Mouse (Mus musculus) limb, embryonic 15.5 days (tissue): ENCODE results near the gene Cdk12. TPM values are rescaled to one million over a fixed set of nuclear protein-coding genes. Genes with fewer than 3 reads are reported as not detected.
A peak's percentile ranks its signal among the peaks of the same experiment; 100 is the strongest.
"Not testable (repeated sequence)": the region's sequence is repeated elsewhere in the genome, so short reads cannot be mapped to it uniquely, and the experiment has no call there.

Source experiments
- ATAC-seq: fragments of 200-750 bp; cut with Nextera tagmentation; 2 replicates; pipeline ENCODE4 v1.8.0; 2017; ENCODE audit warnings: low read depth, moderate TSS enrichment; ENCODE audit not compliant: insufficient number of reproducible peaks, low FRiP score, low TSS enrichment
- H3K27ac ChIP-seq: fragments of 300-500 bp; sonication (generic); 2 replicates; pipeline ENCODE4 v1.5.1; 2015; ENCODE audit warnings: moderate library complexity, mild to moderate bottlenecking, inconsistent platforms
- H3K27me3 ChIP-seq: fragments of 300-500 bp; sonication (generic); 2 replicates; pipeline ENCODE4 v1.6.1; 2015; ENCODE audit warnings: inconsistent platforms
- H3K36me3 ChIP-seq: fragments of 300-500 bp; sonication (generic); 2 replicates; pipeline ENCODE4 v1.6.1; 2015; ENCODE audit warnings: inconsistent platforms
- H3K4me1 ChIP-seq: fragments of 300-500 bp; sonication (generic); 2 replicates; pipeline ENCODE4 v1.6.1; 2015; ENCODE audit warnings: inconsistent platforms
- H3K4me2 ChIP-seq: fragments of 300-500 bp; sonication (generic); 2 replicates; pipeline ENCODE4 v1.6.1; 2015; ENCODE audit warnings: mild to moderate bottlenecking, inconsistent platforms
- H3K4me3 ChIP-seq: fragments of 300-500 bp; sonication (generic); 2 replicates; pipeline ENCODE4 v1.5.1; 2015; ENCODE audit warnings: mild to moderate bottlenecking, inconsistent platforms
- H3K9ac ChIP-seq: fragments of 300-500 bp; sonication (generic); 2 replicates; pipeline ENCODE4 v1.6.1; 2015; ENCODE audit warnings: inconsistent platforms
- H3K9me3 ChIP-seq: fragments of 300-500 bp; sonication (generic); 2 replicates; pipeline ENCODE4 v1.6.1; 2016; ENCODE audit warnings: inconsistent platforms
- WGBS: fragments of 180-500 bp; shearing (Covaris S2); methylation state at CpG from one replicate; pipeline ENCODE4 v1.1.7; 2015; 5-methylcytosine and 5-hydroxymethylcytosine counted together
- polyA plus RNA-seq: library from polyadenylated mRNA; unstranded; fragments of >200 nt; fragmentation: Nextera tagmentation; extraction: Ambion mirVana; gene quantifications from 2 replicates; pipeline ENCODE4 v1.2.1, GENCODE M21; 2015

Gene Cdk12
- 8.7 and 8.9 TPM in 2 replicates for polyA plus RNA-seq

- ATAC-seq: peak; percentile 94
- H3K4me2 ChIP-seq: peak within 1 kb of the TSS; percentile 75
- H3K9ac ChIP-seq: peak within 1 kb of the TSS; percentile 100
- peaks cover 14% of the 10 kb centered on the region; the same call in 1 of the 2 replicates for H3K4me1 ChIP-seq
- H3K36me3 ChIP-seq: peaks cover 1% of the 10 kb centered on the region; the same call in 1 of the 2 replicates
- peak within 1 kb of the TSS; percentile 100 for H3K27ac ChIP-seq
- H3K9me3 ChIP-seq: no peaks in the 10 kb centered on the region
- under 1% methylated on average over 50 of the region's 63 CpGs for WGBS
- H3K27me3 ChIP-seq: no peaks in the 10 kb centered on the region
- H3K4me3 ChIP-seq: peak within 1 kb of the TSS; percentile 92
These were observed at the start of gene Cdk12 for GRCm38 (mm10) chr11:98202641-98203350. TSS of gene Cdk12 (plus strand) at chr11:98203059.

GRCm38 (mm10) chr11:98155094-98155493 lies 47.8 kb upstream of the Cdk12 start:
- Histone ChIP-seq H3K4me2 (no peak overlapping the region), H3K27ac (no peak overlapping the region), H3K9me3 (no peaks in the 10 kb centered on the region), H3K9ac (no peak overlapping the region), H3K4me1 (no peaks in the 10 kb centered on the region), H3K27me3 (no peaks in the 10 kb centered on the region), H3K36me3 (peaks cover 54% of the 10 kb centered on the region), H3K4me3 (no peak overlapping the region)
- no peak for ATAC-seq
- WGBS: 83% methylated on average over 6 of the region's 6 CpGs

DNA sequence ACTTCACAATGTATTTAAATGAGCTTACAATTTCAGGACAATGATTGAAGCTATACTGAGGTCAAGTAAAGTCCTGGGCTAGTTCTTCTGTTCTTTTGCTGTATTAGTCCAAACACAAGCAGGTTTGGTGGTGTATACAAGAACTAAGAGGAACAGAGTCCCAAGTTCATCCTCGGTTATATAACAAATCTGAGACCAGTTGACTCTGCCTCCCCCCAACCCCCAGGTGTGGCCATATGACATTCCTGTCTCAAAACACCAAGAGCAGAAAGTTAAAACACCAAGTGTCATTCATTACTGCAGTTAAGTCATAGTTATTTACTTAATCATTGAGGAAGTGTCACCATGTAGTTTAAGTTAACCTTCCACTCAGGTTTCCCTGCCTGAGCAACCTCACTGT lies 34.5 kb upstream of the Cdk12 start:
- no peak for ATAC-seq

DNA sequence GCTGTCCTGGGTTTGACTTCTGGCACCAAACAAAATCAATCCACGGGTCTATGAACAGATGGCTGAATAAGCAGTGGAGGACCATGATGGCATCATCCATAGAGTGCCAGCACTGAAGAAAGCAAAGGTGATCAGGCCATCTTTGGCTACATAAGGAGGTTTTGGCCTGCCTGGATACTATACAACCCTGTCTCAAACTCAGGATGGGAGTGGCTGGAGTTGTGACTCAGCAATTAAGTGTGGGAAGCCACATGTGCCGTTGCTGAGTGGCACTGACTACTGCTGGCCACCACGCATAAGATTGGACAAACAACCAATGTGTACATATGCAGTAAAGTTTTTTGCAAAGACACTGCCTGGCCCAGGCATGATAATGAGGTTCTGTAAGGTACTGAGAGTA lies 20.7 kb upstream of the Cdk12 start:
- not testable (repeated sequence) for H3K4me3 ChIP-seq, H3K9ac ChIP-seq, H3K4me1 ChIP-seq, H3K4me2 ChIP-seq, H3K27ac ChIP-seq, H3K27me3 ChIP-seq, H3K9me3 ChIP-seq, ATAC-seq
- 94% methylated on average over 3 of the region's 3 CpGs for WGBS
- peaks cover 73% of the 10 kb centered on the region for H3K36me3 ChIP-seq

More for the DNA sequence above, 34.5 kb upstream of the Cdk12 start:
- no peak overlapping the region for H3K27ac ChIP-seq
- H3K4me3 ChIP-seq: no peak overlapping the region
- H3K9ac ChIP-seq: no peak overlapping the region
- peaks cover 76% of the 10 kb centered on the region for H3K36me3 ChIP-seq
- no peaks in the 10 kb centered on the region for H3K9me3 ChIP-seq
- 86% methylated on average over 1 of the region's 1 CpGs for WGBS
- no peaks in the 10 kb centered on the region for H3K4me1 ChIP-seq
- no peaks in the 10 kb centered on the region for H3K27me3 ChIP-seq
- H3K4me2 ChIP-seq: no peak overlapping the region

DNA sequence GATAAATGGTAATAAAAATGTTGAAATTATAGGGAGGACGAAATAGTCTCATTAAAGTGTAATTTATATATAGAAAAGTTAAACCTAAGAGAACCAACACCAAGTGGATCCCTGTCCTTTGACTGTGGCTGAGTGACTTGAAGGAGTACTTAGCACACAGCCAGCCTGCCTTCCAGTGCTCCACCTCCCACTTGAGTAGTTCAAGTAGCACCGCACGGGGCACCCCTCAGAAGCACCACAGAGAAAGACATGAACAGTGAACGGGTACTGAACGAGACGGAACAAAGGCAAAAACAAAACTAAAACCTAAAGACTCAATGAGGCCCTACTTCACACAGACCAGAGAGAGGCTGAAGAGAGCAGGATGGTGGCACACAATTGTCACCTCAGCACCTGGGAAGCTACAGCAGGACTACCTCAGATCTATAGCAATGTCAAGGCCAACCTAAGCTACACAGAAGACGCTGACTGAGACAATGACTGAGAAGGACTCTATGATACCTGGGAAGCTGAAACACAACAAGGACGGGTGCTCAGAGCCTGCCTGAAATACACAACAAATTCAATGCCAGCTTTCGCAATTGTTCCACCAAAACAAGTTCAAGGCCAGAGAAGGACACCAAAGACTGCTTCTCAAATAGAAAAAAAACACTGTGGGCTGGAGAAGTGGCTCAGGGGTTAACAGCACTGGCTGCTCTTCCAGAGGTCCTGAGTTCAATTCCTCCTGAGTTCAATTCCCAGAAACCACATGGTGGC lies 15.0 kb upstream of the Cdk12 start:
- WGBS: 95% methylated on average over 9 of the region's 9 CpGs
- Histone ChIP-seq H3K27me3 (no peaks in the 10 kb centered on the region), H3K36me3 (peaks cover 62% of the 10 kb centered on the region)

DNA sequence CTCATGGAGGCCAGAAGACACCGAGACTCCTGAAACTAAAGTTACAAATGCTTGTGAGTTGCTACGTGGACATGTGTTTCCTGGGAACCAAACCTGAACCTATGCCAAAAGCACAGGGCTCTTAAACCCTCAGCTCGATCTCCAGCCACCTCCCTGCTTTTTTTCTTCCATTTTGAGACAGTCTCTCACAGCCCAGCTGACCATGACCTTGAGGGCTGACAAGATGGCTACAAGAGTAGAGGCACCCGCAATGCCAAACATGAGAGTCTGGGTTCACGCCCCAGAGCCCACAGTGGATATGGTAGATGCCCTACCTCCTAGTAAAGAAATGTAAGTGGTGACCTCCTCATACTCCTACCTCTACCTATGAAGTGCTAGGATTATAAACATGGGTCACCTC lies 12.0 kb upstream of the Cdk12 start:
- H3K27me3 ChIP-seq: no peaks in the 10 kb centered on the region
- no peak overlapping the region for H3K4me2 ChIP-seq
- H3K4me1 ChIP-seq: peaks cover 15% of the 10 kb centered on the region
- H3K36me3 ChIP-seq: peaks cover 35% of the 10 kb centered on the region
- ATAC-seq: no peak
- no peak overlapping the region for H3K9ac ChIP-seq
- no peak overlapping the region for H3K27ac ChIP-seq
- H3K4me3 ChIP-seq: no peak overlapping the region
- H3K9me3 ChIP-seq: no peaks in the 10 kb centered on the region
- 81% methylated on average over 5 of the region's 5 CpGs for WGBS

More for the DNA sequence above, 15.0 kb upstream of the Cdk12 start:
- ATAC-seq: no peak
- Histone ChIP-seq H3K9ac (no peak overlapping the region), H3K27ac (no peak overlapping the region), H3K9me3 (no peaks in the 10 kb centered on the region), H3K4me2 (no peak overlapping the region), H3K4me1 (peaks cover 15% of the 10 kb centered on the region), H3K4me3 (no peak overlapping the region)

- Histone ChIP-seq H3K27ac (peak within 1 kb of the TSS; percentile 95), H3K9ac (peak within 1 kb of the TSS; percentile 91), H3K4me3 (peak within 1 kb of the TSS; percentile 87), H3K4me2 (peak within 1 kb of the TSS; percentile 69), H3K27me3 (no peaks in the 10 kb centered on the region), H3K9me3 (no peaks in the 10 kb centered on the region), H3K36me3 (peaks cover 20% of the 10 kb centered on the region), H3K4me1 (peaks cover 15% of the 10 kb centered on the region)
- ATAC-seq: peak; percentile 92
- WGBS: under 1% methylated on average over 52 of the region's 53 CpGs
These were observed 9.7 kb upstream of the Cdk12 start, which contains the start of gene Med1 for GRCm38 (mm10) chr11:98192901-98193805. TSS of gene Med1 (minus strand) at chr11:98193293.

- Histone ChIP-seq H3K9ac (peak overlapping the region; percentile 49), H3K27ac (peak overlapping the region; percentile 100), H3K27me3 (no peaks in the 10 kb centered on the region), H3K4me2 (peak overlapping the region; percentile 75), H3K4me1 (peaks cover 14% of the 10 kb centered on the region; the same call in 1 of the 2 replicates), H3K36me3 (no peaks in the 10 kb centered on the region), H3K9me3 (no peaks in the 10 kb centered on the region), H3K4me3 (peak overlapping the region; percentile 92)
- ATAC-seq: no peak; the same call in 1 of the 2 replicates
- WGBS: 2% methylated on average over 27 of the region's 27 CpGs
These were observed 843 bp upstream of the Cdk12 start for GRCm38 (mm10) chr11:98201791-98202640.

- Histone ChIP-seq H3K4me2 (peak overlapping the region; percentile 70), H3K9me3 (no peaks in the 10 kb centered on the region), H3K27ac (peak overlapping the region; percentile 100), H3K9ac (peak overlapping the region; percentile 100), H3K36me3 (peaks cover 6% of the 10 kb centered on the region), H3K4me3 (peak overlapping the region; percentile 92), H3K27me3 (no peaks in the 10 kb centered on the region), H3K4me1 (peaks cover 14% of the 10 kb centered on the region; the same call in 1 of the 2 replicates)
- WGBS: under 1% methylated on average over 37 of the region's 37 CpGs
- peak; percentile 32; the same call in 1 of the 2 replicates for ATAC-seq
These were observed 572 bp downstream of the Cdk12 start for GRCm38 (mm10) chr11:98203351-98203911.

GRCm38 (mm10) chr11:98203931-98204421 lies 1.1 kb downstream of the Cdk12 start:
- ATAC-seq: no peak
- no peaks in the 10 kb centered on the region for H3K9me3 ChIP-seq
- H3K27ac ChIP-seq: peak overlapping the region; percentile 100
- H3K4me1 ChIP-seq: peaks cover 14% of the 10 kb centered on the region; the same call in 1 of the 2 replicates
- peaks cover 12% of the 10 kb centered on the region for H3K36me3 ChIP-seq
- H3K9ac ChIP-seq: peak overlapping the region; percentile 100
- WGBS: 2% methylated on average over 16 of the region's 16 CpGs
- peak overlapping the region; percentile 70 for H3K4me2 ChIP-seq
- peak overlapping the region; percentile 92 for H3K4me3 ChIP-seq
- no peaks in the 10 kb centered on the region for H3K27me3 ChIP-seq
